Mouse (Mus musculus) effector memory CD4-positive, alpha-beta T cell, adult 7 months (primary cell): ENCODE data around the gene Ess2. TPM values are rescaled to one million over a fixed set of nuclear protein-coding genes. Genes with fewer than 3 reads are reported as not detected.

ENCODE experiments used
- polyA plus RNA-seq: library from polyadenylated mRNA; unstranded; fragments of 100-300 nt; shearing (Covaris generic); gene quantifications from one replicate; pipeline ENCODE4 v1.2.1, GENCODE M21; 2017

Ess2 gene
- 61.9 TPM for polyA plus RNA-seq

DNA sequence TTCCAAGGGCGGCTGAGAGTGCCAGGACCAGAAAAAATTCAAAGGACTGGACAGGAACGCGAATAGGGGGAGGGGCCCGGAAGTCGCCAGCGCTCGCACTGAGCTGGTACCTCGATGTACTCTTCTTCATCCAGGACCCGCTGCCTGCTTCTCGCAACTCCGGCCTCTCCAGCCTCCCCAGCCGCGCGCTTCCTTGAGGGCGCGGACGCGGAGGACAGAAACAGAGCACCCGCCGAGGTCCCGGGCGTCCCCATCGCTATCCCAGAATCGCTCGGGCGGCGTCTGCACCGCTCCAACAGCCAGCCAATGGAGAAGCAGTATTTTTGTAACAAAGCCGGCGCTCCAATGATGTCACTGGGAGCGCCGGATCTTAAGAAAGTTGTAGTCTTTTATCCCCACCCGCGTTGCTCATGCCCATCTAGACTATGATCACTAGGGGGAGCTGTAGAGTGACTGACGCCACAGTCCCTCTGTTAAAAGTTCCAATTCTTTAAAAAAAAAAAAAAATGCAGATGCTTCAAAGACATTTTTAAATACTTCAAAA, at the start of gene Ess2:
Ess2 (minus strand) TSS at position 297 of the 544 bp plus-strand sequence.

GRCm38 (mm10) chr16:17928087-17928580, 17.0 kb upstream of the Ess2 start, which contains the start of gene Slc25a1:
Gene Slc25a1, minus strand, starts transcription at chr16:17928219.

GRCm38 (mm10) chr16:17914307-17915249, 3.4 kb upstream of the Ess2 start, which contains the start of gene Gsc2:
Gene Gsc2, minus strand, starts transcription at chr16:17915059.

GRCm38 (mm10) chr16:17898462-17898861, 12.7 kb downstream of the Ess2 start, which contains the start of the genes Dgcr2 and Tssk2:
Gene Dgcr2, minus strand, starts transcription at chr16:17898562.
Gene Tssk2, plus strand, starts transcription at chr16:17898637.

GRCm38 (mm10) chr16:17893923-17894322, 17.2 kb downstream of the Ess2 start, which contains the start of gene Tssk1:
Gene Tssk1, plus strand, starts transcription at chr16:17894223.

GRCm38 (mm10) chr16:17891567-17891959, 19.6 kb downstream of the Ess2 start, which contains the start of gene Gm20518:
Gene Gm20518, minus strand, starts transcription at chr16:17891671.

Other genes starting within 250 kb of the Ess2 start
- gene Med15, start 178.5 kb downstream of the Ess2 start, polyA plus RNA-seq = 134 TPM
- 9.9 TPM for gene Klhl22, start 151.7 kb downstream of the Ess2 start, polyA plus RNA-seq
- gene Scarf2, start 114.1 kb downstream of the Ess2 start, polyA plus RNA-seq = not detected
- gene B830017H08Rik, start 78.2 kb downstream of the Ess2 start, polyA plus RNA-seq = not detected
- 1.9 TPM for gene Car15, start 73.0 kb downstream of the Ess2 start, polyA plus RNA-seq
- 0.60 TPM for gene Gm20518, start 19.7 kb downstream of the Ess2 start, polyA plus RNA-seq
- not detected for gene Tssk1, start 17.1 kb downstream of the Ess2 start, polyA plus RNA-seq
- 56.2 TPM for gene Dgcr2, start 12.8 kb downstream of the Ess2 start, polyA plus RNA-seq
- not detected for gene Tssk2, start 12.7 kb downstream of the Ess2 start, polyA plus RNA-seq
- gene Gsc2, start 3.7 kb upstream of the Ess2 start, polyA plus RNA-seq = not detected
- gene Slc25a1, start 16.9 kb upstream of the Ess2 start, polyA plus RNA-seq = 39.5 TPM
- gene Vpreb2, start 69.1 kb upstream of the Ess2 start, polyA plus RNA-seq = not detected
- 5.4 TPM for gene Dgcr6, start 141.5 kb upstream of the Ess2 start, polyA plus RNA-seq
- gene Prodh, start 178.9 kb upstream of the Ess2 start, polyA plus RNA-seq = 0.38 TPM
- gene Rtn4r, start 216.3 kb upstream of the Ess2 start, polyA plus RNA-seq = not detected